Mouse (Mus musculus) midbrain, postnatal 0 days (tissue): ENCODE measurements at regions not wholly inside any gene's neighbourhood (a gene's known extent, or its start where the extent isn't known, plus 50 kb on each side); places are given as distances from the start of the nearest gene placed in this dataset.

ENCODE experiments used
- ATAC-seq: fragments of 200-750 bp; cut with Nextera tagmentation; 2 replicates; pipeline ENCODE4 v1.8.0; 2017; ENCODE audit warnings: moderate number of reproducible peaks, mild to moderate bottlenecking, moderate TSS enrichment, moderate library complexity; ENCODE audit not compliant: low FRiP score
- DNase-seq: peaks from one replicate; pipeline ENCODE4 v3.0.0-alpha.2; 2015; ENCODE audit warnings: low spot score
- H3K27ac ChIP-seq: fragments of 300-500 bp; sonication (generic); 2 replicates; pipeline ENCODE4 v1.5.1; 2014; ENCODE audit warnings: low read depth, mild to moderate bottlenecking, low read length, mixed read lengths
- H3K27me3 ChIP-seq: fragments of 300-500 bp; sonication (generic); 2 replicates; pipeline ENCODE4 v1.6.1; 2014; ENCODE audit warnings: low read length, control low read depth, mixed read lengths; ENCODE audit not compliant: insufficient read depth
- H3K36me3 ChIP-seq: fragments of 300-500 bp; sonication (generic); 2 replicates; pipeline ENCODE4 v1.6.1; 2014; ENCODE audit warnings: low read length, control low read depth, mixed read lengths; ENCODE audit not compliant: insufficient read depth
- H3K4me1 ChIP-seq: fragments of 300-500 bp; sonication (generic); 2 replicates; pipeline ENCODE4 v1.6.1; 2014; ENCODE audit warnings: mild to moderate bottlenecking, control low read depth, antibody characterized with exemption, low read length, mixed read lengths; ENCODE audit not compliant: insufficient read depth
- H3K4me2 ChIP-seq: fragments of 300-500 bp; sonication (generic); 2 replicates; pipeline ENCODE4 v1.6.1; 2014; ENCODE audit warnings: low read depth, mild to moderate bottlenecking, low read length, mixed read lengths; ENCODE audit not compliant: poor library complexity, severe bottlenecking
- H3K4me3 ChIP-seq: fragments of 300-500 bp; sonication (generic); 2 replicates; pipeline ENCODE4 v1.5.1; 2014; ENCODE audit warnings: low read depth, mild to moderate bottlenecking, low read length, moderate library complexity
- H3K9ac ChIP-seq: fragments of 300-500 bp; sonication (generic); replicated peaks from 2 replicates; pipeline ENCODE4 v1.6.1; 2014; ENCODE audit warnings: mild to moderate bottlenecking, low read length, moderate library complexity, mixed read lengths; ENCODE audit not compliant: poor library complexity, severe bottlenecking
- H3K9me3 ChIP-seq: fragments of 300-500 bp; sonication (generic); 2 replicates; pipeline ENCODE4 v1.6.1; 2016; ENCODE audit warnings: low read length, control low read depth
- CTCF ChIP-seq: IDR thresholded peaks from 2 replicates; pipeline ENCODE4 v1.5.1; 2016; ENCODE audit warnings: antibody characterized with exemption, mild to moderate bottlenecking
- WGBS: fragments of 180-500 bp; shearing (Covaris S2); extraction: QIAGEN DNeasy Blood & Tissue Kit; methylation state at CpG from one replicate; pipeline ENCODE4 v1.1.7; 2014; 5-methylcytosine and 5-hydroxymethylcytosine counted together

DNA sequence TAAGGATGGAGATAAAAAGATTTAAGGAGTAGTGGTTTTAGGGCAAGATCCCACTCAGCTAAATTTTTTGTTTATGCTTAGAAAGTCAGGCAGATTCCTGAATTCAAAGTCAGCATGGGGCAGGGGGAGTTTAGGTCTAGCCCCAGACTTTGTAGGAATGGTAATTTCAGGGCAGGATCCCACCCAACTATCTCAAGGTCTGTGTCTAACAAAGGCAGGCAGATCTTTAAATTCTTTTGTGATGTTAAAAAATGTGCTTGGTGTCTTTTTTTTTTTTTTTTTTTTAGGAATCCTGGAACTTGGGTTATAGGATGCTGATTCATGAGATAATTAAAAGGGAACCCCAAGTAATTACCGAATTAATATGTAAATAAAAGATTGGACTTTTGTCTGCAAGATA is 853.7 kb downstream of the Kcnma1 start:
- Histone ChIP-seq H3K4me1 (no peaks in the 10 kb centered on the region), H3K4me3 (no peak overlapping the region), H3K4me2 (no peak overlapping the region), H3K9me3 (no peaks in the 10 kb centered on the region), H3K9ac (no peak overlapping the region), H3K36me3 (no peaks in the 10 kb centered on the region), H3K27me3 (no peaks in the 10 kb centered on the region), H3K27ac (no peak overlapping the region)
- no peak for ATAC-seq
- TF ChIP-seq CTCF, result no peak
- 56% methylated on average over 1 of the region's 1 CpGs for WGBS
- DNase-seq, result no peak

DNA sequence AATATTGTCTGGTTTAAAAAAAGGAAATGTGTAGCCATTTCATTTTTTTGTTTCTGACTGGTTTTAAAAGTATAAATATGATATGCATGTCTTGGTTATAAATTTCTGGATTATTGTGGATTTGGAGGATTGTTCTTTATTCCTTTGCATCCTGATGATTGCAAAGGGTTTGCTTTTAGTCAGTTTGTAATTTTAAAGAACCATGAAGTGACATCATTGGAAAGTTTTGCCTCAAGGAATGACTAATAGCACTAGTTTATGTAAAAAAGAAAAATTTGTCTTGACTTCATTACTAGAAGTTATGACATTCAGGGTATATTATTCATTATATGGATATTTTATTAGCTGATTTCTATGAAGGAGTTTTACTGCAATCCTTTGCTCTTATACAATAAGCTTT is 863.9 kb downstream of the Kcnma1 start:
- no peak overlapping the region for H3K4me3 ChIP-seq
- no peak for TF ChIP-seq CTCF
- H3K36me3 ChIP-seq, result no peaks in the 10 kb centered on the region
- no peak overlapping the region for H3K27ac ChIP-seq
- no peak for ATAC-seq
- H3K4me2 ChIP-seq, result no peak overlapping the region
- H3K9ac ChIP-seq, result no peak overlapping the region
- no peaks in the 10 kb centered on the region for H3K9me3 ChIP-seq
- no peaks in the 10 kb centered on the region for H3K27me3 ChIP-seq
- no peak for DNase-seq
- H3K4me1 ChIP-seq, result no peaks in the 10 kb centered on the region

DNA sequence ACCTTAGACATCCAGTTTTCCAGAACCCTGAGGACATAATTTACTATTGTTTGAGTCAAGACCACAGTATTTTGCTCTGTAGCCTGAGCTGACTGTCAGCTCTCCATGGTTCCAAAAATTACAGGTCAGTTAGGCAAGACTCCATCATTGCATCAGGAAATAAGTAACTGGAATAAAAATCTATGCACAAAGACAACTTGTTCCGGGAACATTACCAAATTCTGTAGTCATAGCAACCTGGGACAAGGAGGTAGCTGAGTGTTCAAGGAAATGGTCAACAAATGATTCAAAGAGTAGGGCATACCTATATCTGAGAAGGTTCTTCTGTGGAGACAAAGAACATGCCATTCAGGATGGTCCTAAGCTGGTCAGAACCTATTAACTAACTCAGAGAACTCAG is 867.3 kb downstream of the Kcnma1 start:
- Histone ChIP-seq H3K4me2 (no peak overlapping the region), H3K9me3 (no peaks in the 10 kb centered on the region), H3K27me3 (no peaks in the 10 kb centered on the region), H3K9ac (no peak overlapping the region), H3K27ac (no peak overlapping the region), H3K4me1 (no peaks in the 10 kb centered on the region), H3K4me3 (no peak overlapping the region), H3K36me3 (no peaks in the 10 kb centered on the region)
- TF ChIP-seq CTCF, result no peak
- no peak for DNase-seq
- ATAC-seq, result no peak
- WGBS, result 78% methylated on average over 1 of the region's 1 CpGs

DNA sequence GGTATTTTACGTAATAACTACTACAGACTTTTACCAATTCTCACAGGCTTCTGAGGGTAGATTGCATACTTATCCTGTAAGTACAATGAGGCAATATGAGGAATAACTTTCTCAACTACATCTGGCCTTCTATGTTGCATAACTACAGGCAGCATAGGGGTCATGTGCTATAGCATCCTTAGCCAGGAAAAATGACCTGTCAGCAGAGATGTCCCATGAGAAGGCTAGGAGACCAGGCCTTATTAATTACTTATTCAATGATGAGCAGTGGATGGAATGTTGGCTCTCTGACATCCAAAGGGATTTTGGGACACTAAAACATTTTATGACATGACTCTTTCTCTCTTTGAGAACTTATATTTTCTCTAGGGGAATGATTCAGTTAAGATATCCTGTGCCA is 873.9 kb downstream of the Kcnma1 start:
- Histone ChIP-seq H3K4me3 (no peak overlapping the region), H3K4me1 (no peaks in the 10 kb centered on the region), H3K4me2 (no peak overlapping the region), H3K9me3 (no peaks in the 10 kb centered on the region), H3K27me3 (no peaks in the 10 kb centered on the region), H3K36me3 (no peaks in the 10 kb centered on the region), H3K9ac (no peak overlapping the region), H3K27ac (no peak overlapping the region)
- 100% methylated on average over 1 of the region's 1 CpGs for WGBS
- DNase-seq (no peak), ATAC-seq (no peak)
- no peak for TF ChIP-seq CTCF

DNA sequence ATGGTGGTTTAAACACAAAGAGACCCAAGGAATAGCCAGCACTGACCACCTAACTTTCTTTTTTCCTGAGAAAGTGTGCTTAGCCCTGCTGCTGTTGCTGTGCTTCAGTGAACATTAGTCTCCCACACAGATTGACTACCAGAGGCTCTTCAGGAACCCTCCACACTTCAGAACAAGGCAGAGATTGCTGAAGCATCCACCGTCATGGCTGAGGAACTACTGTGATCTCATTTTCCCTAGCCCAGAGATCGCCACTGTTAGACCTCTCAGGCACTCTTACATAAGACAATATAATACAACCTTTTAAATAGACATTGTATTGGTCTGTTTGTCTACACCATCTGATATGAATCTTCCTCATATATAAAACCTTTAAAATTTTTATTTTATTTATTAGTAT is 879.6 kb downstream of the Kcnma1 start:
- ATAC-seq (no peak), DNase-seq (no peak)
- H3K9me3 ChIP-seq, result no peaks in the 10 kb centered on the region
- H3K27me3 ChIP-seq, result no peaks in the 10 kb centered on the region
- H3K4me2 ChIP-seq, result no peak overlapping the region
- H3K27ac ChIP-seq, result no peak overlapping the region
- no peak overlapping the region for H3K9ac ChIP-seq
- no peak for TF ChIP-seq CTCF
- 87% methylated on average over 2 of the region's 2 CpGs for WGBS
- no peaks in the 10 kb centered on the region for H3K4me1 ChIP-seq
- no peaks in the 10 kb centered on the region for H3K36me3 ChIP-seq
- H3K4me3 ChIP-seq, result no peak overlapping the region

DNA sequence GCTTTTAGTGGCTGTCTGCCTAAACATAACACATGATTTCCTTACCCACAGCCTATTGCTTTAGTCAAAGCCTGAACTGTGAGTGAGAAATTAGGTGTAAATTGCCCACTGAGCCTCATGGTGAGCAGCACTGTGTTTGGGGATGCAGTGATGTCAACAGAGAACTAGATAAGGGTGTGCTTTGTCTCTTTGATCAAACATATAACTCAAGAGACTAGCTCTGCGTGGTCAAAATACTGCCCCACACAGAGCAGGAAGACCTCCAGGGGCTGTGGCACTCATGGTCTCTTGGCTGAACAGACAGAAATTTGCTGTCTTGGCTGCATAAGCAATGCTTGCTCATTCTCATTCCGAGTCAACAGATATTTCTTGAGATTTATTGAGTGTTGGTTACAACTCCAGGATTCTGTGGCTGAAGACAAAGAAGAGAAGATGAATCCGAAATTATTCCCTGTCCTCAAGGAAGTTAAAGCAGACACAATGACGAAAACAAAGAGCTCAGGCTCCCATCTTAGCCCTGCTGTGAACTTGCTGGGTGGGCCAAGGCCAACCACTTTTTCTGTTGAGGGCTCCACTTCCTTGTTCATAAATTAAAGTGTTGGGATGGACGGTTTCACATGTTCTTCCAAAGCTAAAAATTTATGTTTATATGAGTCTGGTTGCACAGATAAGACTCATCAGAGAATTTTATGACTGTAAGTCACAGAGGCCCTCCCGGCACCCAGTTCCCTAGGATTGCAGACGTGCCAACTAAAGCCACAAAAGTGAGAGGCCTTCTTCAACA is 882.4 kb downstream of the Kcnma1 start:
- ATAC-seq (no peak), DNase-seq (no peak)
- Histone ChIP-seq H3K36me3 (no peaks in the 10 kb centered on the region), H3K27ac (no peak overlapping the region), H3K4me2 (no peak overlapping the region), H3K4me1 (no peaks in the 10 kb centered on the region), H3K9me3 (no peaks in the 10 kb centered on the region), H3K27me3 (no peaks in the 10 kb centered on the region), H3K4me3 (no peak overlapping the region), H3K9ac (no peak overlapping the region)
- TF ChIP-seq CTCF, result no peak
- WGBS, result 78% methylated on average over 7 of the region's 7 CpGs
